Mouse (Mus musculus): ENCODE results near the gene Methig1.
"Not testable (repeated sequence)": the region's sequence is repeated elsewhere in the genome, so short reads cannot be mapped to it uniquely, and the experiment has no call there.

Gene Methig1

GRCm38 (mm10) chr15:100337847-100338246 is 15.1 kb upstream of the Methig1 start:
- DNase-seq: peak; percentile 72 to 83

- DNase-seq: peak; percentile 42 to 67
Observed at GRCm38 (mm10) chr15:100341314-100341980, 11.5 kb upstream of the Methig1 start.

- no peak for DNase-seq
Observed at GRCm38 (mm10) chr15:100345484-100345883, 7.5 kb upstream of the Methig1 start.

- no peak for DNase-seq
Observed at GRCm38 (mm10) chr15:100346761-100347160, 6.2 kb upstream of the Methig1 start.

- no peak for DNase-seq
Observed at GRCm38 (mm10) chr15:100349496-100349895, 3.5 kb upstream of the Methig1 start.

- no peak for DNase-seq
Observed at GRCm38 (mm10) chr15:100351501-100352060, 1.4 kb upstream of the Methig1 start.

- not testable (repeated sequence) for DNase-seq
Observed at GRCm38 (mm10) chr15:100353399-100353798, 450 bp downstream of the Methig1 start.

- DNase-seq: no peak
Observed at GRCm38 (mm10) chr15:100355876-100356275, 2.9 kb downstream of the Methig1 start.

GRCm38 (mm10) chr15:100364242-100364641 is 11.3 kb downstream of the Methig1 start, which contains the start of gene Higd1c:
Higd1c (plus strand) TSS chr15:100364542.
- DNase-seq: no peak

GRCm38 (mm10) chr15:100365967-100366366 is 13.0 kb downstream of the Methig1 start:
- DNase-seq: not testable (repeated sequence)

- no peak for DNase-seq
Observed at GRCm38 (mm10) chr15:100367119-100367518, 14.2 kb downstream of the Methig1 start.

GRCm38 (mm10) chr15:100375066-100375465 is 22.1 kb downstream of the Methig1 start:
- DNase-seq: peak; percentile 60 to 73

- DNase-seq: not testable (repeated sequence)
Observed at GRCm38 (mm10) chr15:100377847-100378505, 25.0 kb downstream of the Methig1 start.

- peak; percentile 20 to 55 for DNase-seq
Observed at GRCm38 (mm10) chr15:100379658-100380057, 26.7 kb downstream of the Methig1 start.

GRCm38 (mm10) chr15:100380104-100380503 is 27.2 kb downstream of the Methig1 start:
- DNase-seq: no peak

GRCm38 (mm10) chr15:100385705-100386104 is 32.8 kb downstream of the Methig1 start:
- no peak for DNase-seq

- DNase-seq: peak; percentile 35 to 57
Observed at GRCm38 (mm10) chr15:100387544-100388223, 34.7 kb downstream of the Methig1 start.

- no peak for DNase-seq
Observed at GRCm38 (mm10) chr15:100388224-100388835, 35.4 kb downstream of the Methig1 start.

- no peak for DNase-seq
Observed at GRCm38 (mm10) chr15:100388886-100389285, 35.9 kb downstream of the Methig1 start.

- no peak for DNase-seq
Observed at GRCm38 (mm10) chr15:100391066-100391465, 38.1 kb downstream of the Methig1 start.

- DNase-seq: no peak
Observed at GRCm38 (mm10) chr15:100391599-100391998, 38.6 kb downstream of the Methig1 start.

GRCm38 (mm10) chr15:100393016-100393415 is 40.1 kb downstream of the Methig1 start:
- no peak for DNase-seq

GRCm38 (mm10) chr15:100395561-100395960 is 42.6 kb downstream of the Methig1 start:
- DNase-seq: no peak
